Mouse (Mus musculus) frontal cortex, postnatal 25 days (tissue): ENCODE results near the gene Camk2d.
A peak's percentile ranks its signal among the peaks of the same experiment; 100 is the strongest.

Experiments
- DNase-seq, 2 experiments: peaks; one replicate each; pipeline ENCODE4 v3.0.0; 2022; ENCODE audit warnings: low spot score in 2 of 2

Gene Camk2d

GRCm38 (mm10) chr3:126596086-126596485 lies at the start of gene Camk2d:
TSS of gene Camk2d (plus strand) at chr3:126596302.
- DNase-seq = peak; percentile 89 to 90

GRCm38 (mm10) chr3:126547941-126548340 lies 48.2 kb upstream of the Camk2d start:
- no peak for DNase-seq

GRCm38 (mm10) chr3:126563646-126564045 lies 32.5 kb upstream of the Camk2d start:
- DNase-seq = no peak

- no peak for DNase-seq
These were observed 25.5 kb upstream of the Camk2d start for GRCm38 (mm10) chr3:126570628-126571027.

- no peak for DNase-seq
These were observed 23.2 kb upstream of the Camk2d start for GRCm38 (mm10) chr3:126572915-126573314.

GRCm38 (mm10) chr3:126575927-126576326 lies 20.2 kb upstream of the Camk2d start:
- DNase-seq = no peak

GRCm38 (mm10) chr3:126586134-126586533 lies 10.0 kb upstream of the Camk2d start:
- no peak for DNase-seq

- no peak for DNase-seq
These were observed 8.6 kb upstream of the Camk2d start for GRCm38 (mm10) chr3:126587477-126587876.

GRCm38 (mm10) chr3:126589556-126589955 lies 6.5 kb upstream of the Camk2d start:
- no peak for DNase-seq

- DNase-seq = no peak
These were observed 646 bp upstream of the Camk2d start for GRCm38 (mm10) chr3:126595456-126595855.

GRCm38 (mm10) chr3:126596491-126597160 lies 524 bp downstream of the Camk2d start:
- DNase-seq = peak; percentile 54 to 70

GRCm38 (mm10) chr3:126597161-126597595 lies 1.1 kb downstream of the Camk2d start:
- DNase-seq = peak; percentile 39

GRCm38 (mm10) chr3:126597596-126598328 lies 1.7 kb downstream of the Camk2d start:
- peak in 1 of 2 experiments; percentile 11 for DNase-seq

GRCm38 (mm10) chr3:126598329-126598676 lies 2.2 kb downstream of the Camk2d start:
- no peak for DNase-seq

GRCm38 (mm10) chr3:126598881-126599280 lies 2.8 kb downstream of the Camk2d start:
- DNase-seq = no peak

GRCm38 (mm10) chr3:126599335-126599734 lies 3.2 kb downstream of the Camk2d start:
- DNase-seq = no peak

GRCm38 (mm10) chr3:126599936-126600335 lies 3.8 kb downstream of the Camk2d start:
- no peak for DNase-seq

- no peak for DNase-seq
These were observed 6.7 kb downstream of the Camk2d start for GRCm38 (mm10) chr3:126602772-126603171.

GRCm38 (mm10) chr3:126604656-126605434 lies 8.7 kb downstream of the Camk2d start:
- DNase-seq = no peak

- no peak for DNase-seq
These were observed 13.2 kb downstream of the Camk2d start for GRCm38 (mm10) chr3:126609310-126609709.

- no peak for DNase-seq
These were observed 13.8 kb downstream of the Camk2d start for GRCm38 (mm10) chr3:126609795-126610451.

GRCm38 (mm10) chr3:126611624-126612023 lies 15.5 kb downstream of the Camk2d start:
- DNase-seq = no peak
